In genomic region chr11:35440186-35440585, GRCm38 (mm10) we compare ENCODE assay signal across 20 mouse cellular contexts.
DNase-seq lines count a peak whose midpoint lies in the region; ATAC-seq and TF ChIP-seq lines count a peak whose summit lies in the region.
"Had no signal": no experiment of that assay in that cellular context is flagged by ENCODE, and none has a peak within 500 bp of the region (broad histone marks: within the 10 kb centered on the region; RNA-seq: fewer than 3 reads in every experiment).

No protein-coding gene starts in this region.

- H3K9me3 ChIP-seq in hindbrain, embryonic 14.5 days (ENCODE audit: control insufficient read depth, low read length) = no peaks in the 10 kb centered on the region
- H3K9me3 ChIP-seq in hindbrain, embryonic 11.5 days (ENCODE audit: control insufficient read depth, low read length) = no peaks in the 10 kb centered on the region
- no peaks in the 10 kb centered on the region for H3K9me3 ChIP-seq in forebrain, postnatal 0 days (ENCODE audit: low read length)
- H3K9me3 ChIP-seq: stomach, embryonic 15.5 days had no signal

- peak; percentile 51; the same call in 1 of the 2 replicates for ATAC-seq in hindbrain, embryonic 14.5 days (ENCODE audit: low FRiP score)
- no peak for ATAC-seq in hindbrain, embryonic 11.5 days (ENCODE audit: low FRiP score)
- ATAC-seq in forebrain, postnatal 0 days = peak; percentile 56; the same call in 1 of the 2 replicates
- ATAC-seq in megakaryocyte progenitor cell, adult 5-6 weeks (replicated peaks; ENCODE audit: poor library complexity) = no peak
- ATAC-seq: inflammation-experienced regulatory T-cells, adult 6 months; liver, postnatal 0 days had no signal

- H3K27ac ChIP-seq in hindbrain, embryonic 14.5 days = no peak overlapping the region
- H3K27ac ChIP-seq in hindbrain, embryonic 11.5 days (ENCODE audit: low read depth, low read length) = no peak overlapping the region
- no peak overlapping the region for H3K27ac ChIP-seq in forebrain, postnatal 0 days (ENCODE audit: low read depth, low read length)
- H3K27ac ChIP-seq: kidney, postnatal 0 days; stomach, embryonic 15.5 days had no signal

- H3K36me3 ChIP-seq in hindbrain, embryonic 14.5 days (replicated peaks; ENCODE audit: control insufficient read depth, insufficient read depth) = no peaks in the 10 kb centered on the region
- H3K36me3 ChIP-seq in hindbrain, embryonic 11.5 days (ENCODE audit: control insufficient read depth, insufficient read depth, low read length) = no peaks in the 10 kb centered on the region
- H3K36me3 ChIP-seq in forebrain, postnatal 0 days (ENCODE audit: insufficient read depth) = no peaks in the 10 kb centered on the region
- H3K36me3 ChIP-seq: stomach, embryonic 15.5 days had no signal

- no peaks in the 10 kb centered on the region for H3K27me3 ChIP-seq in hindbrain, embryonic 14.5 days (ENCODE audit: control insufficient read depth, insufficient read depth, low read length)
- H3K27me3 ChIP-seq in hindbrain, embryonic 11.5 days (ENCODE audit: control insufficient read depth, insufficient read depth, low read length) = no peaks in the 10 kb centered on the region
- H3K27me3 ChIP-seq in forebrain, postnatal 0 days (ENCODE audit: insufficient read depth, low read length) = no peaks in the 10 kb centered on the region
- H3K27me3 ChIP-seq: stomach, embryonic 15.5 days had no signal

- TF ChIP-seq CTCF in forebrain, postnatal 0 days (IDR thresholded peaks at IDR 0.05; ENCODE audit: low read depth) = no peak

- H3K4me3 ChIP-seq in hindbrain, embryonic 14.5 days (replicated peaks; ENCODE audit: low read length) = no peak overlapping the region
- no peak overlapping the region for H3K4me3 ChIP-seq in hindbrain, embryonic 11.5 days (ENCODE audit: low read depth, low read length)
- H3K4me3 ChIP-seq in forebrain, postnatal 0 days (ENCODE audit: low read depth, low read length) = no peak overlapping the region
- H3K4me3 ChIP-seq: stomach, embryonic 15.5 days had no signal

- no peak overlapping the region for H3K4me2 ChIP-seq in hindbrain, embryonic 14.5 days (replicated peaks)
- H3K4me2 ChIP-seq in hindbrain, embryonic 11.5 days (replicated peaks; ENCODE audit: low read depth, low read length) = no peak overlapping the region
- no peak overlapping the region for H3K4me2 ChIP-seq in forebrain, postnatal 0 days (ENCODE audit: low read depth)
- H3K4me2 ChIP-seq: heart, embryonic 11.5 days; stomach, embryonic 15.5 days had no signal

- peak; percentile 66 to 68 for DNase-seq in cerebellum, postnatal 14 days
- DNase-seq in cerebellum, adult 11 months = no peak
- peak; percentile 30 for DNase-seq in hindbrain, embryonic 14.5 days (ENCODE audit: low spot score)
- DNase-seq in hindbrain, embryonic 11.5 days (ENCODE audit: low spot score) = no peak
- peak; percentile 23 to 53 for DNase-seq in layer of hippocampus, postnatal 14 days (ENCODE audit: low spot score in 2 of 2)
- DNase-seq in layer of hippocampus, adult 11-12 months (ENCODE audit: low spot score) = no peak
- DNase-seq in forebrain, postnatal 0 days = peak; percentile 54
- DNase-seq: adrenal gland, postnatal 10 days; cerebellum, adult 8-10 months; gastrocnemius, postnatal 36 days; heart, postnatal 14 days; liver; liver, postnatal 0 days; lung, postnatal 36 days; thymus, adult 2 months had no signal

- H3K9ac ChIP-seq in hindbrain, embryonic 14.5 days = no peak overlapping the region
- no peak overlapping the region for H3K9ac ChIP-seq in hindbrain, embryonic 11.5 days (ENCODE audit: low read depth, low read length)
- no peak overlapping the region for H3K9ac ChIP-seq in forebrain, postnatal 0 days
- H3K9ac ChIP-seq: liver, postnatal 0 days; stomach, embryonic 15.5 days had no signal

- WGBS in hindbrain, embryonic 14.5 days = 32% methylated on average over 11 of the region's 11 CpGs
- WGBS in hindbrain, embryonic 11.5 days = 49% methylated on average over 11 of the region's 11 CpGs
- WGBS in forebrain, postnatal 0 days = 15% methylated on average over 11 of the region's 11 CpGs

- H3K4me1 ChIP-seq in hindbrain, embryonic 14.5 days (replicated peaks; ENCODE audit: control insufficient read depth, insufficient read depth, low read length) = peaks cover 2% of the 10 kb centered on the region; the same call in 1 of the 2 replicates
- no peaks in the 10 kb centered on the region for H3K4me1 ChIP-seq in hindbrain, embryonic 11.5 days (replicated peaks; ENCODE audit: control insufficient read depth, insufficient read depth, low read length)
- H3K4me1 ChIP-seq in forebrain, postnatal 0 days (ENCODE audit: insufficient read depth) = 0 out of 2 replicates have a peak, but pooled peaks cover 3% of the 10 kb centered on the region
- H3K4me1 ChIP-seq: stomach, embryonic 15.5 days had no signal

Comparison
In these comparisons a context has a peak if more than half of its experiments do, and no peak if none do; other contexts are left out.
1. DNase-seq: peak in cerebellum, postnatal 14 days (2 of 2), hindbrain, embryonic 14.5 days (single experiment), layer of hippocampus, postnatal 14 days (2 of 2) and forebrain, postnatal 0 days (single experiment); none in cerebellum, adult 11 months (single experiment), hindbrain, embryonic 11.5 days (single experiment) and layer of hippocampus, adult 11-12 months (single experiment).
2. ATAC-seq: peak in hindbrain, embryonic 14.5 days (single experiment) and forebrain, postnatal 0 days (single experiment); none in hindbrain, embryonic 11.5 days (single experiment) and megakaryocyte progenitor cell, adult 5-6 weeks (single experiment).